Mouse (Mus musculus): ENCODE data around the gene Bricd5. TPM values are rescaled to one million over a fixed set of nuclear protein-coding genes. Genes with fewer than 3 reads are reported as not detected.
A peak's percentile ranks its signal among the peaks of the same experiment; 100 is the strongest.

Bricd5 gene
- total RNA-seq, 2 experiments from 2014 or later: not detected

DNA sequence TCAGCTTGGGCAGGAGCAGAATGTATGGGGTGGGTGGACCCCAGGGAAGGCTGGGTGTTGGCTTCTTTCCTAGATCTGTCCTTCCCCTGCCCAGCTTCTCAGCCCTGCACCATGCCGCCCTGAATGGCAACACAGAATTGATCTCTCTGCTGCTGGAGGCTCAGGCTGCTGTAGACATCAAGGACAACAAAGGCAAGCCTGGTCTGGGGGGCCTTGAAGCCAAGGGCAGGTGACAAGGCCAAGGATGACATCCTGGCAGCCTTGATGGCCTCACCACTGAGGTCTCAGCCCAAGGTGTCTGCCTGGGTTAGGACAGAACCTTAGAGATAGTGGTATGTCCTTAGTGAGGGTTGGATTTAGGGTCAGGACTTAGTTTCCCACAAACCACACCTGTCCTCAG, 22.3 kb downstream of the Bricd5 start:
- no peak for DNase-seq
- intact Hi-C loops (cut with DNase I): no loop called here
- Histone ChIP-seq H3K4me3 (no peak overlapping the region), H3K27ac (no peak overlapping the region)
- TF ChIP-seq CTCF (IDR thresholded peaks at IDR 0.05): no peak

GRCm38 (mm10) chr17:24502208-24502607, 28.5 kb downstream of the Bricd5 start:
- no peak for DNase-seq
- no peak overlapping the region for H3K27ac ChIP-seq
- H3K4me3 ChIP-seq: no peak overlapping the region
- TF ChIP-seq CTCF (IDR thresholded peaks at IDR 0.05): no peak; the same call in 1 of the 2 replicates
- intact Hi-C loops (cut with DNase I): no loop called here

GRCm38 (mm10) chr17:24504085-24504484, 30.4 kb downstream of the Bricd5 start:
- no peak overlapping the region for H3K4me3 ChIP-seq
- intact Hi-C loops (cut with DNase I): no loop called here
- TF ChIP-seq CTCF (IDR thresholded peaks at IDR 0.05): no peak
- no peak for DNase-seq
- H3K27ac ChIP-seq: no peak overlapping the region

- Histone ChIP-seq H3K27ac (no peak overlapping the region), H3K4me3 (no peak overlapping the region)
- intact Hi-C loops (cut with DNase I): no loop called here
- TF ChIP-seq CTCF (IDR thresholded peaks at IDR 0.05): no peak
- no peak for DNase-seq
These were observed 31.7 kb downstream of the Bricd5 start for GRCm38 (mm10) chr17:24505286-24505955.

GRCm38 (mm10) chr17:24506332-24507070, 32.8 kb downstream of the Bricd5 start:
- DNase-seq: peak; percentile 84
- intact Hi-C loops (cut with DNase I): no loop called here
- TF ChIP-seq CTCF (IDR thresholded peaks at IDR 0.05): peak; percentile 19; the same call in 1 of the 2 replicates
- H3K27ac ChIP-seq: peak overlapping the region; percentile 57; the same call in 1 of the 2 replicates
- peak overlapping the region; percentile 64 for H3K4me3 ChIP-seq

GRCm38 (mm10) chr17:24507129-24507664, 33.5 kb downstream of the Bricd5 start:
- Histone ChIP-seq H3K4me3 (peak overlapping the region; percentile 64), H3K27ac (no peak overlapping the region)
- intact Hi-C loops (cut with DNase I): no loop called here
- DNase-seq: no peak
- TF ChIP-seq CTCF (IDR thresholded peaks at IDR 0.05): no peak

- DNase-seq: no peak
- intact Hi-C loops (cut with DNase I): no loop called here
- Histone ChIP-seq H3K4me3 (no peak overlapping the region), H3K27ac (no peak overlapping the region)
- no peak for TF ChIP-seq CTCF (IDR thresholded peaks at IDR 0.05)
These were observed 34.2 kb downstream of the Bricd5 start for GRCm38 (mm10) chr17:24507806-24508460.

- H3K4me3 ChIP-seq: peak overlapping the region; percentile 63
- intact Hi-C loops (cut with DNase I): loop anchor here (2.0 kb wide), 1 partner anchor 15 kb away; no protein-coding TSS in a partner anchor
- peak overlapping the region; percentile 80 for H3K27ac ChIP-seq
- peak; percentile 61 for DNase-seq
- TF ChIP-seq CTCF (IDR thresholded peaks at IDR 0.05): peak; percentile 77
These were observed 39.9 kb downstream of the Bricd5 start for GRCm38 (mm10) chr17:24513609-24514008.

DNA sequence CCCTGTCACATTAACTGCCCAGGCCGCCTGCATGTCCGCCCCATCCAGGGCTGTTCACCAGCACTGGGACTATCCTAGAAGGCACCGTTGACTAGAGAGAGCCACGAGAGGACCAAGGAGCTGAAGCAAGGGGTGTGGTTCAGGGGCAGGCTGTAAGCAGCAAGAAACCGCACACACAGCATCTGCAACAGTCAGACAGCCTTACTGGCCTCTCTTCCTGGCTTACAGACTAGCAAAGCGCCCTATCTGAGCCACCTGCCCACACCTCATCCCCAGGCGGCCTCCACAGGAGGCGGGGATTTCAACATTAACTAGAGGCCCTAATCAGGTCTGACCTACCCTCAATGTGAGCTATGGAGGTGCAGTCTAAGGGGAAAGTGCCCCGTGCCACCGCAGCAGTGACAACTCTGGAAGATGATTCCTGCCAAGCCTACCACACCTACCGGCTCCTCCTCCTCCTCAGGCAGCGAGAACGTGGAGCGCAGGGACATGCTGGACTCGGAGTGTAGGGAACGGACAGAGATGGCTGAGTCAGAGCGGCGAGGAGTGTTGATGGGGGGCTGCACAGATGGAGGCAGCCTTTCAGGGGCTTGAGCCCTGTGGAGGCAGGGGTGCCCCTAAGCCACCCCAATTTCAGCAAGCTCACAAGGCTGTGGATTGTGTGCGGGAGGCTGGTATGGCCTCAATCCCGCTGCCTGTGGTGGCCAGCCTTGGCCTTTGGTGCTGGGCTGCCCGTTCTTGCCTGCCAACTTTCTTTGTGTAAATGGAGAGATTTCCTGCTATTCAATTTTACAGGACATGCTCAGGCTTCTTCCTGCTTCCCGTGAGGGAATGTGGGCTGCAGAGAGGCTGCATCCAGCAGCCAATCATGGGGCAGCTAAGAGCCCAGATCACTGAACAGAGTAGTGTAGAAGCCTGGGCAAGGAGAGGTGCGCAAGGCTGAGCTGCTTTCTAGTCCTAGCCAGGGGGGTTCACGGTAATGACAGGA, 40.9 kb downstream of the Bricd5 start:
- DNase-seq: no peak
- no peak for TF ChIP-seq CTCF (IDR thresholded peaks at IDR 0.05)
- Histone ChIP-seq H3K27ac (peak overlapping the region; percentile 80), H3K4me3 (peak overlapping the region; percentile 63)
- intact Hi-C loops (cut with DNase I): no loop called here

- no peak for TF ChIP-seq CTCF (IDR thresholded peaks at IDR 0.05)
- intact Hi-C loops (cut with DNase I): no loop called here
- Histone ChIP-seq H3K4me3 (no peak overlapping the region), H3K27ac (no peak overlapping the region)
- DNase-seq: no peak
These were observed 46.8 kb downstream of the Bricd5 start for GRCm38 (mm10) chr17:24520450-24520849.

DNA sequence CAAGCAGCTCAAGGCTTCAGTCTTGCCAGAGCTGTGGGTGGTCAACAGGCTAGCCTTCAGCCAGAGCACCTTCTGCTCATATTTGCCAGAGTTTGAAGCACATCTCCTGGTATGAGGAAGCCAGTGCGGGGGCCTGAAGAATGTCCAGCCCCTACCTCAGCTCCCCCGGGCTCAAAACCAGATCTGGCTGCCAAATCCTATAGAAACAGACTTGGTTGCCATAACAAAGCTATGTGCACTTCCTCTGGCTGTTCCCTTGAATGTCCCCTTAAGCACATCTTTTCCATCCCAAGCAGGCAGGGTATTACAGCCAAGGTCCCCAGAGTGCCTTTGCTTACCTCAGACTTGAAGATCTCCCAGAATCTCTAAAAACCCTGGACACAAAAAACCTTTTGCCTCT, 51.0 kb downstream of the Bricd5 start:
- no peak for DNase-seq
- Histone ChIP-seq H3K4me3 (no peak overlapping the region), H3K27ac (0 out of 2 replicates have a peak overlapping the region, but pooled peaks have one; percentile 31)
- intact Hi-C loops (cut with DNase I): loop anchor here (5.0 kb wide), 2 partner anchors 37 to 108 kb away; partner anchors contain the start of genes Caskin1, Nthl1 and Tsc2
- TF ChIP-seq CTCF (IDR thresholded peaks at IDR 0.05): no peak

Other genes starting within 250 kb of the Bricd5 start
- under 1 TPM; 0.41 to 0.64 TPM for gene Ccnf, start 222.4 kb upstream of the Bricd5 start, total RNA-seq (2021)
- not detected for gene Abca17, start 122.8 kb upstream of the Bricd5 start, total RNA-seq (2021)
- 1 to 10 TPM; 6.8 to 7.9 TPM for gene Abca3, start 121.9 kb upstream of the Bricd5 start, total RNA-seq (2021)
- gene Rnps1, start 59.3 kb upstream of the Bricd5 start, total RNA-seq (2021): 10 to 100 TPM; 51.9 TPM
- gene Eci1, start 47.2 kb upstream of the Bricd5 start, total RNA-seq (2021): 100 to 1,000 TPM; 112 to 209 TPM
- 1 to 10 TPM; 1.4 to 2.2 TPM for gene Dnase1l2, start 30.8 kb upstream of the Bricd5 start, total RNA-seq (2021)
- gene E4f1, start 3.6 kb upstream of the Bricd5 start, total RNA-seq (2021): 10 to 100 TPM; 11.4 to 16.5 TPM
- 10 to 100 TPM; 50.8 to 56.3 TPM for gene Pgp, start 3.5 kb upstream of the Bricd5 start, total RNA-seq (2021)
- 10 to 100 TPM; 12.1 to 14.8 TPM for gene Mlst8, start 5.2 kb downstream of the Bricd5 start, total RNA-seq (2021)
- under 1 TPM in 1 of 2 experiments, not detected in 1; 0.08 TPM for gene Caskin1, start 14.7 kb downstream of the Bricd5 start, total RNA-seq (2021)
- gene Traf7, start 54.1 kb downstream of the Bricd5 start, total RNA-seq (2021): 10 to 100 TPM; 27.3 to 35.2 TPM
- not detected for gene Rab26, start 60.3 kb downstream of the Bricd5 start, total RNA-seq (2021)
- gene Pkd1, start 76.0 kb downstream of the Bricd5 start, total RNA-seq (2021): 10 to 100 TPM; 18.3 to 25.0 TPM
- gene Tsc2, start 158.7 kb downstream of the Bricd5 start, total RNA-seq (2021): 10 to 100 TPM; 84.9 to 90.4 TPM
- gene Nthl1, start 158.8 kb downstream of the Bricd5 start, total RNA-seq (2021): 1 to 10 TPM; 2.6 to 3.4 TPM
- gene Slc9a3r2, start 176.4 kb downstream of the Bricd5 start, total RNA-seq (2021): 10 to 100 TPM; 27.8 to 52.9 TPM
- not detected for gene Npw, start 184.6 kb downstream of the Bricd5 start, total RNA-seq (2021)
- gene Zfp598, start 195.8 kb downstream of the Bricd5 start, total RNA-seq (2021): 10 to 100 TPM; 22.1 to 24.5 TPM
- gene Syngr3, start 216.1 kb downstream of the Bricd5 start, total RNA-seq (2021): not detected
- 10 to 100 TPM; 32.8 to 37.5 TPM for gene Gfer, start 222.3 kb downstream of the Bricd5 start, total RNA-seq (2021)
- gene Noxo1, start 222.3 kb downstream of the Bricd5 start, total RNA-seq (2021): under 1 TPM; 0.56 to 0.74 TPM
- 10 to 100 TPM; 15.5 to 16.7 TPM for gene Tbl3, start 233.8 kb downstream of the Bricd5 start, total RNA-seq (2021)
- gene Rnf151, start 244.2 kb downstream of the Bricd5 start, total RNA-seq (2021): not detected
- 100 to 1,000 TPM; 508 to 641 TPM for gene Rps2, start 244.2 kb downstream of the Bricd5 start, total RNA-seq (2021)

Data from gastrocnemius, adult 2 months (tissue).